Mouse (Mus musculus) NIH3T3 (cell line): ENCODE results near the gene Sh2b1.
A peak's percentile ranks its signal among the peaks of the same experiment; 100 is the strongest.

Experiments
- DNase-seq: peaks from one replicate; pipeline ENCODE4 v3.0.0-alpha.2; 2012; ENCODE audit warnings: low read depth

Gene Sh2b1

DNA sequence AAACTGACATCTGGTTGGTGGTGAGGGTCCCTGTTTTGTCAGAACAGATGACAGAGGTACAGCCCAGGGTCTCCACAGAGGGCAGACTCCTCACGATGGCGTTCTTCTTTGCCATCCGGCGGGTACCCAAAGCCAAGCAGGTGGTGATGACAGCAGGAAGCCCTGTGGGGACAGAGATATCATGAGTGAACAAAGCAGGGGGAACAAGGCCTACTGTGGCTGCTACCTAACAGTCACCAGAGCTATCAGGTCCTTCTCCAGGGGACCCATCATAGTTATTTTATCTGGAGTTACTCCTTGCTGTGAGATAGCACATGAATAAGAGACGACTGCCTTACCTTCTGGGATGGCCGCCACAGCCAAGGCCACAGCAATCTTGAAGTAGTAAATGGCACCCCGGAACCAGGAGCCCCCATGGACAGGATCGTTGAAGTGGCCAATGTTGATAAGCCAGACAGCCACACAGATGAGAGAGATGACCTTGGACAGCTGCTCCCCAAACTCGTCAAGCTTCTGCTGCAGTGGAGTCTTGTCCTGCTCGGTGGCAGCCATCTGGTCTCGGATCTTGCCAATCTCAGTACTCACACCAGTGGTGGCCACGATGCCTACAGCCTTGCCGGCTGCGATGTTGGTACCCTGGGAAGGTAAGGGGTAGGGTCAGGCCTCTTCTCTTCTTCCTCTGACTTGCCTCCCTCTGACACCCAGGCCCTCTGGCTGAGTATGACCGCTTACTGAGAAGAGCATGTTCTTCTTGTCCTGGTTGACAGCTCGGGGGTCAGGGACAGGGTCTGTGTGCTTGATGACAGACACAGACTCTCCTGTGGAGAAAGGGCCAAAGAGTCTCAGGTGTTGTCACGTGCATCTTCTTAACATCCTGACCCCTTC is 18.6 kb downstream of the Sh2b1 start:
- DNase-seq: no peak

DNA sequence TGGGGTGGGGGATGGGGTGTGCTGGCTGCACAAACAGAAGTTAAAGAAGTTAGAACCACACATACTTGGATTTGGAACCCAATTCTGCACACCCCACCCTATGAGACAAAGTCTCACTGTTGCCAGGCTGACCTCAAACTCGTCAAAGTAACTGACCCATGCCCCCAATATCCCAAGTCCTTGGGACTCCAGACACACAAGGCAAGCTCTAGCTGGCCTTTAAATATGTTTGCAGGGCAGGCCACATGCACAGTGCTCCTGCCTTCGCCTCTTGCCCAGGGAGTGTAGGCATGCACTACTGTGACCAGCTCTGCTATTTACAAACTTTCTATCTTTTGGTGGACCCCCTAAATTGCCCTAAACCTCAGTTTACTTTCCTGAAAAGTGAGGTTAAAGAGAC is 20.0 kb downstream of the Sh2b1 start:
- DNase-seq: no peak

DNA sequence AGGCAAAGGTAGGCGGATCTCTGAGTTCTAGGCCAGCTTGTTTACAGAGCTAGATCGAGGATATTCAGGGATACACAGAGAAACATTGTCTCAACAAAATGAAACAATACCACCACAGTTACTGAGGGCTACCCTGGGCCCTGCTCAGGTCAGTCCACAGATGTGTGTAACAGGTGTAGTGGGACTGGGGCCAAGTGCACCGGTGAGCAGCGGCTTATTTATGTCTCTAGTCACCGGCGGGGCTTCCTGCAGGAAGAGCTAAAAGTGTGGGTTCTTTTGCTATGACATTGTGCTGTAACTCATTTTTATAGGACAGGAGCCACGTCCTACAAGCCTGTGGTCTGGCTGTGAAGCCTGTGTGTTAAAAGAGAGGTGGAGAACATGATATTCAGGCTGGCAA is 21.4 kb downstream of the Sh2b1 start:
- DNase-seq: no peak

DNA sequence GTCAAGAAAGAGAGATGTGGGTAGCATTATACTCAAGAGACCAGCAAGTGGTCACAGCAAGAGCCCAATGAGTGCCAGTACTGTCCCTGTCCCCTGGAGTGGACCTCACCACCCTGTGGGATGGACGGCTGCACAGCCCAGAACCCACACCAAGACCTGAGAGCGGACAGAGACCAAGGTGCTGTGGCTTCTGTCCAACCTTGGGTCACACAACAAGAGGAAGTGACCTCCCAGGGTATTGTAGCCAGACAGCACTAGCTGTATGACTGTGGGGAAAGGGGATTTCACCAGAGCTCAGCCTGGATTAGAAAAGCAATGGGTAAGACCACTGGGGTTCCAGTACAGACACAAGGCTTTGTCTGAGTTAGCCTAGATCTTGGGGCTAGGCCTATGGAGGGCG is 23.0 kb downstream of the Sh2b1 start:
- DNase-seq: no peak

DNA sequence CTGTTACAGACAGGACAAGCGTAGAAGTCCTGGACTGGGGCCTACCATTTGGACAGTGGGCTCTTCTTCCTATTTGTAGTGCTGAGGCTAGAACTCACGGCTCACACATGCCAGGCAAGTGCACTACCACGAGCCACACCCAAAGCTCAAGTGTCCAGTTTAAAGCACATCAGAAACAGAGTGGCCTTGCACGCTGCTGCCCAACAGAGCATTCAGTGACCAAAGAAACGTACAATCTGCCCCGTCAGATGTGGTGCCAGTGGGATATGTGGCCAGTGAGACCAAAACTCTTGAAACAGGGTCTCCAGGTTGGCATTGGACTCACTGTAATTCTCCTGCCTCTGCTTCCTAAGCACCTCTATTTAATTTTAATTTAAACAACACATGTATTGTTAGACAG is 24.6 kb downstream of the Sh2b1 start:
- DNase-seq: no peak

DNA sequence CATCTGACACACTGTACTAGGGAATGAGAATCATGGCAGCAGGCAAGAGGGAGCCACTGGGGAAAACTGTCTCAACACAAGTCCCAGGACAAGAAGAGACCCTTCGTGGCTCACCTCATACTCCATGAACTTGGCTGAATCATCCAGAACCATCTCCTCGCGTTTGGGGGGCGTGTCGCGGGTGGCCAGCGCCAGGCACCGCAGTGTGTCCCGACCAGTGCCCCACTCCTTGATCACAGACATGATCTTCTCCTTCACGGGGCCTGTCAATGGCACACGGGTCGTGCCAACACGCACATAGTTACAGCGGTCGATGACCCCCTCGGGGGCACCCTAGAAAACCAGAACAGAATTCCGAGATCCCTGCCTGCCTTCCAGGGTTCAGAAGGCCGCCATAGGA is 25.2 kb downstream of the Sh2b1 start:
- no peak for DNase-seq

DNA sequence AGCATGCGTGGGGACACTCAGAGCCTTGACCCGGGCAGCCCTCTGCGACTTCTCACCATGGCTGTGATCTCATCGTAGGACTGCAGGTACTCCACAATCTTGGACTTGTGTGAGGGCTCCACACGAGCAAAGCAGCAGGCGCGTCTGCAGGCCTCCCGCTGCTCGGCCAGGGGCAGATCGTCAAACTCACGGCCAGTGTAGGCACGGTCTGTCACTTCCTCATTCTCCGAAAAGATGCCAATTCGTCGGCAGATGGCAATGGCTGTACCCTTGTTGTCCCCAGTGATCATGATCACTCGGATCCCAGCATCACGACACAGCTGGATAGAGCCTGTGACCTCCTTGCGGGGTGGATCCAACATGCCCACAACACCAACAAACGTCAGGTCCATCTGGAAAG is 26.7 kb downstream of the Sh2b1 start:
- no peak for DNase-seq

DNA sequence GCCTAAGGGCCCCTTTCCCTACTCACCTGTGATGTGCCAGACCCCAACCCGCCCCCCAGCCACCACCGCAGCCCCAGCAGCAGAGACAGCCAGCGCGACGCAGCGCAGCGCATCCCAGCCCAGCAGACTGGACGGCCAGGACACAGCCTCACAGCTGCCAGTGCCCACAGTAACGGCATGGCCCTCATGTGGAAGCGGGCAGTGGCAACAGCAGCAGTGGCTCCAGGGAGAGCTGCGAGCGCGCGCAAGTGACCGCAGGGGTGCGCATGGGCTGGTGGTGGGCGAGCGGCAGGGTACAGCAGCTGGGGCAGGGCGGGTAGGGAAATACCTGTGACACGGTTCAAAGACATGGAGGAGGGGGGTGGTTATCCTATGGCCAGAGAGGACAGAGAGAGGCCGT is 29.0 kb downstream of the Sh2b1 start:
- no peak for DNase-seq

DNA sequence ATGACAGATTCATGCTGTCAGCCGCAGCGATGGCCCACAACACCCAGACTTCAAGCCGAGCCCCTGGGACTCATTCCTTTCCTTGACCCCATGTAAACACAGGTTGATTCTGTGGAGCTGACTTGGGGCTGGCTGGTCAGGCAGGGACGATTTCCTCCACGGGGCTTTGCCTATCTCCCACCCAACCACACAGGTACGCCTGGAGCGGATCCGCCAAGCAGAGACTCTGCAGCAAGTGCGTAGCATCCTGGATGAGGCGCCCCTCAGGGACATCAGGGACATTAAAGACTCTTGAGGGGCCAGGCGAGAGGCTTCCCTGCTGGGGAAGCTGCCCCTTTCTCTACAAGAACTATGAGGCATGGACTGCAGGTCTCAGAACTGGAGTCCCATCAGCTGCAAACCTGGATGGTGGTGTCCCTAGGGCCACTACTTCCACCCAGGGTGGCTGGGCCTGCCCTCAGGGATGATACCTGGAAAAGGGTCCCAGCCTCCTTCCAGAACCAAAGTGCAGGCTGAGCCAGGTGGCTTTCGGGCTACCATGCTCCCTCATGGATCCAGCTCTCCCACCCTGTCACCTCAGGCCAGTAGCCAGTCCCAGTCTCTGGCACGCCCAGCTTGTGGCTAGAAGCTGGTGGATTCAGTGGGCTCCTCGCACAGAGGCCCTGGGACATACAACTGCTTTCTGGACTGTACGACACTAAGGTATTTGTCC is 30.0 kb downstream of the Sh2b1 start:
- DNase-seq: no peak

DNA sequence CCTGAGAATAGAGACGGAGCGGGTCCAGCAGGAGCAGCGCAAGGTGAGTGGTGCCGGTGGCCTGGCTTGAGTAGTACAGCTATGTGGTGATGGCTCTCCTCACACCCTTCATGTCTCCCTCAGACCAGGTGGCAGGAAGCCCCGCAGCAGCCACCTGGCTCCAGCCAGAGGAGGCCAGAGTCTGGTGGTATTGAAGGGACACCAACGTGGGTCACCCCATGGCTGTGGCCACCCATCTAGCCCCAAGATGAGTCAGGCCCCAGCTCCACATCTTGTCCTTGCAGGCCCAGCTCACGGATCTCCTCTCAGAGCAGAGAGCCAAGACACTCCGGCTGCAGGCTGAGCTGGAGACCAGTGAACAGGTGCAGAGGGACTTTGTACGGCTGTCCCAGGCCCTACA is 30.7 kb downstream of the Sh2b1 start:
- no peak for DNase-seq

DNA sequence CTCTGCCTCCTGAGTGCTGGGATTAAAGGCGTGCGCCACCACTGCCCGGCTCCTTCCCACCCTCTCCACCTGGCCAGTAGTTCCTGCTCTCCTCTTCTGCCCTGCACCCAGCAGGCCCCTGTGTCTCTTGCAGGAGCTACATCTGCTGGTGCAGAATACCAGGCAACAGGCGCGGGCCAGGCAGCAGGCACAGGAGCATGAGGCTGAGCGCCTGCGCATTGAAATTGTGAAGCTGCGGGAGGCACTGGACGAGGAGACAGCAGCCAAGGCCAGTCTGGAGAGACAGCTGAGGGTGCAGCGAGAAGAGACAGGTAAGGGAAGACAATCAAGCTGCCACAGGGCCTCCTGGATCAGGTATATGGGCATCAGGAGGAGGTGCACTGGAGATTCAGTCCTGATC is 31.2 kb downstream of the Sh2b1 start:
- DNase-seq: no peak

DNA sequence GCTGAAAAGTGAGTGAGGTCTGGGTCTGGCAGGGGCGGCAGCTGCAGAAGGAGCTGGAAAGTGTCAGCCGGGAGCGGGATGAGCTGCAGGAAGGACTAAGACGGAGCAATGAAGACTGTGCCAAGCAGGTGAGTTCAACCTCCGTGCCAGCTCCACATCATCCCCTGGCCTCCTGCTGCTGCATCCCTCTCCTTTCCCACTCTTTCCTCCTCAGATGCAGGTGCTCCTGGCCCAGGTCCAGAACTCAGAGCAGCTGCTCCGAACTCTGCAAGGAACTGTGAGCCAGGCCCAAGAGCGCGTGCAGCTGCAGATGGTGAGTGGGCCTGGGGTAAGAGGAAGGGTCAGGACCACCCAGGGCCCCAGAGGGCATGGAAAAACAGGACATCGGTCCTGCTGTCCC is 35.1 kb downstream of the Sh2b1 start:
- DNase-seq: no peak

DNA sequence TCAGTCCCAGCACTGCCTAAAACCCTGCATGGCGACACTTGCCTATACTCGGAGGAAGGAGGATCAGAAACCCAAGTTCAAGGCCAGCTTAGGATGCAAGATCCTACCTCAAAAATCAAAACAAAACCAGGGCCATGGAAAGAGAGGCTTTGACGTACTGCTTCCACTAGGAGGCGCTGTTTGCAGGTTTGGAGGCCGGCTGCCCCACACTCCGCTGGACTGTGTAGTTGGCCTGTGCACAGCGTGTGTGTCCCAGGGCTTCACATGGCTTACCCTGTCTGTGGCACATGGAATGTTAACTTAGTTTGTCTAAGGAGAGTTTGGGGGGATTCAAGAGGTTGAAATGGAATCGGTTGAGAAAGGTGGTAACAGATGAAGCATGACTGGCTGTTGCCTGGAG is 38.4 kb downstream of the Sh2b1 start:
- peak; percentile 77 for DNase-seq

DNA sequence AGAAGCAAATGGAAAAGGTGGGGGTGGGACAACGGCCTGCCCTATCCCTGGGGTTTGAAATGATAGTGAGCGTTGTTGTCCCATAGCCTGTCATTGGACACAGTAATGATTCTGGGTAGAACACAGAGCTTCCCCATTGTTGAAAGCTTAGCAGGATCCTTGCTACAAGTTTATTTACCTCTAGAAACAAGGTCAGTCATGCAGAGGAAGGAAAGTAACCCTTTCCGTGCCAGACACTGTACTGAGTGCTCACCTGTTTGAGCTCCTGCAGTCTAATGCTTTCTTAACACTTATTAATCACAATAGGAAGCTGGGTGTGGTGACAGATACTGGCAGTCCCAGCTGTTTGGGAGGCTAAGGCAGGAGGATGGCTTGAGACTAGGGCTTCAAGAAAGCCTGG is 39.4 kb downstream of the Sh2b1 start:
- DNase-seq: no peak

DNA sequence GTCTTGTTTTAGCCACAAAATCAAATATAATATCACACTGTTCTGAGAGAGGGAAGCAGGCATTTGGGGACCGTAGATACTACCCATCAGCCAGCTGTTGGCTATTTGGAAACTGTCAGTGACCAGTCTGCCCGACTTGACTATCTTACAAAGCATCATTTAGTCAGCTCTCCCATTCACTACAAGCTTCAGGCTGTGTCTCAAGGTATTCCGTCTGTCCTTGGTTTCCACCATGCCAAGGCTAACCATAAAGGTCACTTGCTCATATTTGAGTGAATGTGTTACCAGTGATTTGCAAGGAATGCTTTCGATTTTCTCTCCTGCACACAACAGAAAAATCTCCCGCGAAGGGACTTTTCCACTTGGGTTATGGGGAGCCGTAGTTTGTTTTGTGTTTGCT is 40.5 kb downstream of the Sh2b1 start:
- no peak for DNase-seq

DNA sequence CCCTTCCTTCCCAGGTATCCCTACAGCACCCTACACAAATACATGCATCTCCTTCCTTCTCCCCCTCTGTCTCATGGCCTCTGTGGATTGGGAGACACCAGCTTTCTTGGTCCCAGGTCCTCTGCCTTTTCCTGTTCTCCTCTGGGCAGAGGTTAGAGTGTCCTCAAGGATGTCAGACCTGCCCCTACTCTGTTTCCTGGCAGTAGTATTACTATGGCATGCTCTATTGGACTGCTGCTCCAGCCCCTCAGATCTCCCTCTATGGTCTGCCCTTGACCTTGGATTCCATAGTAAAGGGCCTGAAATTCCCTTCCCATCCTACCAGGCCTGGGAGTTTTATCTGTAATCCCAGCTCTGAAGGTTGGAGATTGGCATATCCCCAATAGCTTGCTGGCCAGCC is 45.1 kb downstream of the Sh2b1 start:
- DNase-seq: no peak

DNA sequence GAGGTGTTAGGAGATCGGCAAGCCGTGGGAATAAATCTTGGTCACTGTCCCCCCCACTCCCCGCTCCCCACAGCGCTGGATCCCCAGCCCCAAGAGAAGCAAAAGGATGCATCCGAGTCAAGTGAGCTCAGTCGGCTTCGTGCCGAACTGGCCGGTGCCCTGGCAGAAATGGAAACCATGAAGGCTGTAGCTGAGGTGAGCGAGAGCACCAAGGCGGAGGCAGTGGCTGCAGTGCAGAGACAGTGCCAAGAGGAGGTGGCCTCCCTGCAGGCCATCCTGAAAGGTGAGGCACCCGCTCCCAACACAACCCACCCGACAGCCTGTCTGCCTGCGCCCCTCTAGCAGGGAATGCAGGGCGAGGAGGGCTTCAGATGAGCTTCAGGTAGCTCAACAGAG is 45.7 kb downstream of the Sh2b1 start:
- DNase-seq: no peak

DNA sequence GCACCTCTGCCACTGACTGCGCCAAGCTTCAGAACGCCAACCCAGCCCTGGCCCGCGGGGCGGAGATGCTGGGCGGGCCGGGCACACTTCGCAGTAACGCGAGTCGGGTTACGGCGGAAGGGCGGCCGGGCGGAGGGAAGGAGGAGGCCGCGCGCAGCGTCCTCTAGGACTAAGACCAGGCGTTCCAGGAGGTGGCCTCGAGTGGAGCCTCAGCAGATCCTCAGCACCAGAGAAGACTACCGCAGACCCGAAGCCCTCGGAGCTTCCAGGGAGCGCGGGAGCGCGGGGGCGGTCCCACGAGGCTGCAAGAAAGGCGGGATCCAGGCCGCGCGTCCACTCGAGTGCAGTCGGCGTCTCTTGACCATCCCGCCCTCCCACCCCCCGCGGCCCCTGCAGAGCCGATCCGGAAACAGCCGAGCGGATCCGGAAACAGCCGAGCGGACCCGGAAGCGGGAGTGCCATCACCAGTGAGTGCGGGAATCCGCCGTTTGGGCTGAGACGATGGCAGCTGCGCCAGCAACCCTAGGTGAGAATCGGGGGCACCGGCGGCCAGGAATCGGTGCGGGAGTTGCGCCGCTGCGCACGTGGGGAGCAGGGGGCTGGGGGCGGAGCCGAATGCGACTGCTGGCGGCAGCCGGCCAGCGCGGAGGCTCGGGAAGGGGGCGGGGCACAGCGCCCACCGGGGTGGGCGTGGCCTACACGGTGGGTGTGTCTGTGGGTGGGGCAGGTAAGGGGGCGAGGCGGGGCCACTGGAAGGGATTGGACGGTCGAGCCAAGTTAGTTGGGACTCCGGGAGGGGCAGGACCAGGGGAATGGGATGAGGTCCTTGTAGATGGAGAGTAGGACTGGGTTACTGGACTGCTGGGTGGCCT is 46.4 kb downstream of the Sh2b1 start, which contains the start of gene Rabep2:
Gene Rabep2, plus strand, starts transcription at position 129 of the 872 bp plus-strand sequence.
- DNase-seq: peak; percentile 94

DNA sequence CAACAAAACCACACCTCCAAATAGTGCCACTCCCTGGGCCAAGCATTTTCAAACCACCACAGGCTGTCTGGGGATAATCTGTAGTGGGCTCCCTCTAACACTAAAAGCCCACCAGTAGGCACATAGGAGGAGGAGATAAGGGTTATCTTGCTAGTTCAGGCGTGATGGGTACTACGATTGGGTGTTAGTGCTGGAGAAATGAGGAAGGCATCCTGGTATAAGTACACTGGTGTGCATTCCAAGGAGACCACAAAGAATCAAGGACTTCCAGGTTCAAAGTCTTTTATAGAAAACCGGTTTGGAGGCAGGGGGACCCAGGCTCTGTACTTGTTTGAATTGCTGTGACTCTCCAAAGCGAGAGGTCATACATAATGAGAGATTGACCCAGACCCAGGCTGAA is 47.1 kb downstream of the Sh2b1 start:
- DNase-seq: no peak

DNA sequence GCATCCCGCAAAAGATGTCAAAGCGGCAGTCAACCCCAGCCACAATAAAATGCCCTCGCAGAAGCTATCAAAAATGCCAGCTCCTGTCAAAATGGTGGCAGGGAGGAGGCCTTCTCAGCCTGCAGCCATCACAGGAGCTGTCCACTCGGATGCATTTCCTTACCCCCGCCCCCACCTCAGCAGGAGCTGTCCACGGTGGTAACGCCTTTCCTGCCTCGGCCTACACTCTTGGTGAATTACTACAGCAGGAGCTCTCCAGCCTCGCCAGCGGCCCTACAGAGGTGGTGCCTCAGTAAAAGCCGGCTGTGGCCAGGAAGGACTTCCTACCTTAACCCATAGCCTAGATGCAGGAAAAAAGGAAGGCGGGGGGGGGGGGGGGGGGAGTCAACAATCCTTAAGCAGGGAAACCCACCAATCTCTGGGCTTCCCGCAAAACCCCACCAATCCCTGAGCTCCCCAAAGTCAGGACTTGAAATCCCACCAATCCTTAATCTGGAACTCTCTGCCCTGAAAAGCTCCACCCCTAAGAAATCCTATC is 47.8 kb downstream of the Sh2b1 start:
- no peak for DNase-seq

DNA sequence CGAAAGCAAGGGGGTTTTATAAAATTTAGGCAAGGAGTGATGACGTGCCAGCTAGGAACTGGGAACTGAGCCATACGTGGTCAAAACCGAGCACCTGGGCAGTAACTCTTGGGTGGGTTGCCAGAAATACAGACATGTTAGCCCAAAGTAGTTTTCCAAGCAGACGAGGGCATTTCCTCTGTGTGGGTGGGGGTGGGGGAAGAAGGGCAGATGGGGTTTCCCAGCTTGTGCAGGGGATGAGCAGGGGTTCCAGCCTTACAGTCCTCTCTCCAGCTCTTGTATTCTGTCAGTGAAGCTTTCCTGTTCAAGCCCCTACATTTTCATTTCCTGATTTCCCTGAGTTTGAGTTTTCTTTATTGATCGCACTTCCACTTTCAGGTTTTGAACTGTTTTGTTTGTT is 51.1 kb downstream of the Sh2b1 start:
- DNase-seq: no peak

DNA sequence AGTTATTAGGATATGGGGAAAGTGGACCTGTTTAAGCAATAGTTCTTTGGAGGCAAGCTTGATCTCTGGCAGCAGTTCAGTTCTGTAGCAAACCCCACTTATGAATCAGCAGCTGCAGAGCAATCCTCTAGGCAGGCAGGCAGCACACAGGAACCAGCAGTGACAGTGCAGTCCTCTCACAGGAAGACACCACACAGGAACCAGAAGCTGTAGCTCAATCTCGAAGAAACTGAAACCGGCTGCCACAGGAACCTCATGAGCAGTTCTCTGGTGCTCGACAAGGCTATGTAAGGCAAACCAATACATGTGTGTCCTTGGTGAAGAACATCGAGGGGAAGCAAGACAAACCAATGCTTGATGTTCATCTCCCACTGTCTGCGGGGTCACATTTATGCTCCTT is 53.5 kb downstream of the Sh2b1 start:
- DNase-seq: peak; percentile 45
